Mouse (Mus musculus): ENCODE data around the gene Tnrc6c. TPM values are rescaled to one million over a fixed set of nuclear protein-coding genes. Genes with fewer than 3 reads are reported as not detected.

Gene Tnrc6c
- polyA plus RNA-seq, 1 experiment = 14.6 TPM

DNA sequence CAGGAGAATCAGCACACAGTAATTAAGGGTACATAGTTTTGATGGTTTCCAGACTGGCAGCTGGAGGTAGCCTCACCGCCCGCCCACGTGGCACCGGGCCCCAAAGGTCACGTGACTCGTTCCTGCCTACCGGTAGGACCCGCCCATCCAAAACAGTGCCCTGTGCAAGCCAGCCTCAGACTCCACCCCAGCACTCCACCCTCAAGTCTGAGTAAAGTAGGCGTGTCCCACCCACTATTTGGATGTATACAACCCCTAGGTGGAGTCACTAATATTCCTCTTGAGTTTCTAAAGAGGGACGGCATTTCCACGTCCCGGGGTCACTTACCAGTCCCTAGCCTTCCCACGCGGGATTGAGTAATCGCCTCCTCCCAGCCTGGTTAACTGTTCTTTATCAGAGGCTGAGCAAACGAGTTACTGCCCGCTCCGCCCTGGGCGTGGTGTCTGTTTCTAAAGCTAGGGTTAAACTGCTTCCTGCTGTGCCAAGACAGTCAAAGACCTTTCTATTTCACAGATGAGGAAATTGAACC, 126.6 kb downstream of the Tnrc6c start:
- WGBS = 2% methylated on average over 19 of the region's 19 CpGs

DNA sequence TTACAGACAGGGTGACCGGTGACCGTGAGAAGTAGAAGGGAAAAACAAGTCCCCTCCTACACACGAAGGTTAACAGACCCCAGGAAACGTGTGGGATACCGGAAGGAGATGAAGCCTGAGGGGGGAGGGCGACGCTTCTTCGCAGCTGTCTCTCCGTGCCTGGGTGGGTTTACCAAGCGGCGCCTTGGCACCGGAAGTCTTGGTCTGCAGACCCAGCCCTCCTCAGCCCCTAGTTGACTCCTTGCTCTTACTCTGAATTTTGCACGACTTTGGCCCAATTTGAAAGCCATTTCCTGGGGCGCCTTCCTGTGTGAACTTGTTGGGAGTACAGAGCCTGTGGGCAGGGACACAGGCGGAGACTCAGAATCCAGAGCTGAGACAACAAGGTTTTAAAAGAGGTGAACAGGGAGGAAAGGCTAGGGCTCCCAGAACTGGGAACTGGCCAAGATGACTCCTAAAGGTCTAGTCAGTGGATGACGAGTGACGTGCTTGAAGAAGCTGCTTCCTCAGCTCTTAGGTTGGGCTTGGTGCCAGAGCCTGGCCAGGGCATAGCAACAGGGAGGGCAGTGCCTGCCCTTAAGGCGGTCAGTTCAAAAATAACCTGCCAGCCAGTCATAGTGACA, 127.2 kb downstream of the Tnrc6c start:
- Histone ChIP-seq H3K36me3 (ENCODE audit: control insufficient read depth, insufficient read depth, low read length) (peaks cover 11% of the 10 kb centered on the region), H3K4me3 (ENCODE audit: low read depth, low read length) (peak overlapping the region; percentile 80), H3K27ac (ENCODE audit: insufficient read depth, low read depth, low read length) (peak overlapping the region; percentile 97), H3K27me3 (ENCODE audit: control insufficient read depth, insufficient read depth, low read length) (no peaks in the 10 kb centered on the region), H3K4me1 (ENCODE audit: control insufficient read depth, insufficient read depth, insufficient read length, low read length) (peaks cover 31% of the 10 kb centered on the region)
- WGBS = 6% methylated on average over 18 of the region's 18 CpGs
- TF ChIP-seq CTCF (IDR thresholded peaks at IDR 0.05; ENCODE audit: extremely low read depth, insufficient read length, insufficient replicate concordance, low read depth, low read length) (no peak), POLR2A (IDR thresholded peaks at IDR 0.05; ENCODE audit: low read depth, low read length) (peak; percentile 26; the same call in 1 of the 2 replicates)

More for the DNA sequence above, 126.6 kb downstream of the Tnrc6c start:
- Histone ChIP-seq H3K36me3 (ENCODE audit: control insufficient read depth, insufficient read depth, low read length) (peaks cover 17% of the 10 kb centered on the region), H3K4me3 (ENCODE audit: low read depth, low read length) (peak overlapping the region; percentile 80), H3K27me3 (ENCODE audit: control insufficient read depth, insufficient read depth, low read length) (no peaks in the 10 kb centered on the region), H3K27ac (ENCODE audit: insufficient read depth, low read depth, low read length) (peak overlapping the region; percentile 97), H3K4me1 (ENCODE audit: control insufficient read depth, insufficient read depth, insufficient read length, low read length) (peaks cover 31% of the 10 kb centered on the region)
- no peak for TF ChIP-seq CTCF (IDR thresholded peaks at IDR 0.05; ENCODE audit: extremely low read depth, insufficient read length, insufficient replicate concordance, low read depth, low read length)
- TF ChIP-seq POLR2A (IDR thresholded peaks at IDR 0.05; ENCODE audit: low read depth, low read length) = no peak

DNA sequence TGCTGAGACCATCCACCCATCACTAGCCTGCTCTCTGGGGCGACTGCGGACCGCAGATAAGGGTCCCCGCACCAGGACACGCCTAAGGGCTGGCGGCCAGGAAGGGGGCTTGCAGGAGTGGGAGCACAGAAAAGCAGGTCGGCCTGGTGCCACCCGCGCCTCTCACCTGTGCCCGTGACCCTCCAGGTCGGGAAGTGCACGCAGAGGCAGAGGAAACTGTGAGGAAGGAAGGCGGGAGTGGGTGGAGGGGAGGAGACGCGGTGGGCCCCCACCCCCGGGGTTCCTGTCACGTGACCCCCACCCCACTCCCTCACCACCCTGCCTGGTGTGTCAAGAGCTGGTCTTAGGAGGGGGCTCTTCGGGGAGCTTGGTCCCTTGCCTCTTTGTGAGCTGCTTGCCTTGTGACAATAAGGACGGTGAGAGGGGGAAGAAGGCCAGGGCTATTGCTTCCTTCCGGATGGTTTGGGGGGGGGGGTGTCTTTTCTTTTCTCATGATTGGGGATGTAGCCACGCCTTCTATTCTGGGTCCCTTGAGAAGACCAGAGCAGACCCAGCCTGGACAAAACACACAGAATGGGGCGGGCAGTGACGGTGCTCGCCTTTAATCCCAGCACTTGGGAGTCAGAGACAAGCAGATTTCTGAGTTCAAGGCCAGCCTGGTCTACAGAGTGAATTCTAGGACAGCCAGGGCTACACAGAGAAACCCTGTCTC, 128.1 kb downstream of the Tnrc6c start, which contains the start of the genes Tmc8 and Tmc6:
Tmc8 (plus strand) TSS at position 84 of the 712 bp plus-strand sequence.
Tmc6 (minus strand) TSS at position 206 of the 712 bp plus-strand sequence.
- H3K27ac ChIP-seq (ENCODE audit: insufficient read depth, low read depth, low read length) = peak within 1 kb of the TSS; percentile 97
- peaks cover 31% of the 10 kb centered on the region for H3K4me1 ChIP-seq (ENCODE audit: control insufficient read depth, insufficient read depth, insufficient read length, low read length)
- no peaks in the 10 kb centered on the region for H3K27me3 ChIP-seq (ENCODE audit: control insufficient read depth, insufficient read depth, low read length)
- peak within 1 kb of the TSS; percentile 80 for H3K4me3 ChIP-seq (ENCODE audit: low read depth, low read length)
- 68% methylated on average over 24 of the region's 24 CpGs for whole genome bisulfite sequencing
- TF ChIP-seq CTCF (IDR thresholded peaks at IDR 0.05; ENCODE audit: extremely low read depth, insufficient read length, insufficient replicate concordance, low read depth, low read length) (no peak), POLR2A (IDR thresholded peaks at IDR 0.05; ENCODE audit: low read depth, low read length) (0 out of 2 replicates have a peak, but pooled peaks have one; percentile 9)
- H3K36me3 ChIP-seq (ENCODE audit: control insufficient read depth, insufficient read depth, low read length) = peaks cover 9% of the 10 kb centered on the region

DNA sequence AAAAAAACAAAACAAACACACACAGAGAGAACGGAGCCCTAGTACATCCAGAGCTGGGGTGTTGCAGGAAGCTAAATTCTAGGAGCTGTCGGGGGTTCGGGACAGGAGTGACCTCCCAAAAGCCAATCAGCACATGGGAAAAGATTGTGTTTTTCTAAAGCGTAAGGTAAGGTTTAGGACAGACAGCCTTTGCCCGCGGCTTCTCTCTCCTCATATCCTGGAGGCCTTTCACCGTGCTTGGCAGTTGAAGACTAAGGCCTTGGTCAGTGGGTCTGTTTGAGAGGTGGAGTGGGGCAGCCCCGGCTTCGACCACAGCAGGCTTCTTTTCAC, 128.6 kb downstream of the Tnrc6c start:
- Histone ChIP-seq H3K4me3 (ENCODE audit: low read depth, low read length) (peak overlapping the region; percentile 80), H3K36me3 (ENCODE audit: control insufficient read depth, insufficient read depth, low read length) (peaks cover 5% of the 10 kb centered on the region), H3K4me1 (ENCODE audit: control insufficient read depth, insufficient read depth, insufficient read length, low read length) (peaks cover 31% of the 10 kb centered on the region), H3K27ac (ENCODE audit: insufficient read depth, low read depth, low read length) (peak overlapping the region; percentile 58), H3K27me3 (ENCODE audit: control insufficient read depth, insufficient read depth, low read length) (no peaks in the 10 kb centered on the region)
- 81% methylated on average over 9 of the region's 9 CpGs for WGBS
- TF ChIP-seq CTCF (IDR thresholded peaks at IDR 0.05; ENCODE audit: extremely low read depth, insufficient read length, insufficient replicate concordance, low read depth, low read length) = no peak
- TF ChIP-seq POLR2A (IDR thresholded peaks at IDR 0.05; ENCODE audit: low read depth, low read length) = 0 out of 2 replicates have a peak, but pooled peaks have one; percentile 13

DNA sequence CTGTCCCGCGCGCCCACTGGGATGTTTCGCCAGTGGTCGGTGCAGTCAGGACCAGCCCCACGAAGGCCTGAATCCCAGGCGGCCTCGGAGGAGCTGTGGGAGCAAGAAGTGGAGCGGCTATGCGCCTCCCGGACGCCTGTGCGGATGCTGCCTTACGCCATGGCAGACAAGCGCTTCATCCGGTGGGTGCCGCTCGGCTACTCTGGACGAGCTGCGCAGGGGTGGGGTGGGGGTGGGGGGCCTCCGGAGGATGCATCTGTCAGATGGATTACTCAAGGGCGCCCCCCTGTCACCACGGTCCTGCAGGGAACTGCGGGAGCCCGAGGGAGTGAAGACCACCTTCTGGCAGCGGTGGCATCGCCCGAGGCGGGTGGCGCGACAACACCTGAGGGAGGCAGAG, 129.0 kb downstream of the Tnrc6c start:
- peak; percentile 31; the same call in 1 of the 2 replicates for TF ChIP-seq CTCF (IDR thresholded peaks at IDR 0.05; ENCODE audit: extremely low read depth, insufficient read length, insufficient replicate concordance, low read depth, low read length)
- TF ChIP-seq POLR2A (IDR thresholded peaks at IDR 0.05; ENCODE audit: low read depth, low read length) = no peak
- Histone ChIP-seq H3K27me3 (ENCODE audit: control insufficient read depth, insufficient read depth, low read length) (no peaks in the 10 kb centered on the region), H3K4me3 (ENCODE audit: low read depth, low read length) (peak overlapping the region; percentile 80), H3K27ac (ENCODE audit: insufficient read depth, low read depth, low read length) (peak overlapping the region; percentile 58; the same call in 1 of the 2 replicates), H3K4me1 (ENCODE audit: control insufficient read depth, insufficient read depth, insufficient read length, low read length) (peaks cover 28% of the 10 kb centered on the region), H3K36me3 (ENCODE audit: control insufficient read depth, insufficient read depth, low read length) (peaks cover 1% of the 10 kb centered on the region)
- WGBS = 47% methylated on average over 31 of the region's 31 CpGs

DNA sequence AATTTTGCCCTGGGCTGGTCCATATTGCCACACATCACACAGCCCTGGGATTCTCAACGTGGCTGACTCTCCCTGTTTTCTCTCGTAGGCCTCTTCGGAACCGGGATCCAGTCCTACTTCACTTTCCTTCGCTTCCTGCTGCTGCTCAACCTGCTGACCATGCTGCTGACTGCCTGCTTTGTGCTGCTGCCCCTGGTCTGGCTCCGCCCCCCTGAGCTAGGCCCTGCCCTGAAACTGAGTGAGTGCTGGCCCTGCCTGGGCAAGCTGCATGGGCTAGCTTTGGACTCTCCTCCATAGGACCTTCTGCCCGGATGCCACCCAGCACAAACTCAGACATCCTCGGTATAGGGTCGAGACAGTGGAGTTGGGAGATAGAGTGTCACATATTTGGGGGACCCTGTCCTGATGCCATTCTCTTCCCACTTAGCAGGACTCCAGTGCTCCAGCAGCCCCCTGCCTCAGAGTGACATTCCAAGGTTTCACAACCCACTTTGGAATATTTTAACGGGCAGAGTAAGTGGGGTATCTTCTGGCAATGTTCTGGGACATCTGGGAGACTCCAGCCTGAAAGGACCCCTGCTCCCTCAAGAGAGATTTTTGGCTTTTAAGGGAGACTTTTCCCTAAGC, 129.7 kb downstream of the Tnrc6c start:
- 68% methylated on average over 10 of the region's 10 CpGs for WGBS
- Histone ChIP-seq H3K27me3 (ENCODE audit: control insufficient read depth, insufficient read depth, low read length) (no peaks in the 10 kb centered on the region), H3K4me1 (ENCODE audit: control insufficient read depth, insufficient read depth, insufficient read length, low read length) (peaks cover 22% of the 10 kb centered on the region), H3K36me3 (ENCODE audit: control insufficient read depth, insufficient read depth, low read length) (no peaks in the 10 kb centered on the region), H3K27ac (ENCODE audit: insufficient read depth, low read depth, low read length) (no peak overlapping the region), H3K4me3 (ENCODE audit: low read depth, low read length) (peak overlapping the region; percentile 80; the same call in 1 of the 2 replicates)
- no peak for TF ChIP-seq CTCF (IDR thresholded peaks at IDR 0.05; ENCODE audit: extremely low read depth, insufficient read length, insufficient replicate concordance, low read depth, low read length)
- TF ChIP-seq POLR2A (IDR thresholded peaks at IDR 0.05; ENCODE audit: low read depth, low read length) = no peak

Data from small intestine, adult 2 months (tissue).